Mouse (Mus musculus): ENCODE measurements around the gene Apba1.

GRCm38 (mm10) chr19:23757011-23757410, 1.7 kb upstream of the Apba1 start:
- TF ChIP-seq POLR2A (IDR thresholded peaks at IDR 0.05; ENCODE audit: extremely low read depth, insufficient read depth, low read length) (no peak), CTCF (IDR thresholded peaks at IDR 0.05; ENCODE audit: extremely low read depth, insufficient read depth, low read length) (no peak)

Measured in cortical plate, adult 2 months (tissue).